In the genomic region with DNA sequence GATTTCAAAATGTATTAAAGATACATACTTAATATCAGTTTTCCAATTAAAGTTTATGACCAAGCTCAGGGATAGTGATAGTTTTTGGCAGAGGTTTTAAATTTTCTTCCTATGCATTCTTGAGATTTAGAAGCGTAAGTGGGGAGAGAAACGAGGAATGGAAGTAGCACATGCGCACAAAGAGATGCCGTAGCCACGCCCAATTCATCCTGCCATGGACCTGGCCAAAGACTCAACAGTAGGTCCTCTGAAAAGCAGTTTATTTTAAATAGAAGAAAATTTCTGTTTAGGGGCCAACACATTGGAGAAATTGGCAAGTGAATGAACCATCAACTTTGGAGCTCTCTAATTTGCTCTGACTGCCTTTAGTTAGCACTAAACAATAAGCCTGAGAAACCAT, we compare ENCODE assay signal across 26 mouse cellular contexts.
DNase-seq lines count a peak whose midpoint lies in the region; ATAC-seq and TF ChIP-seq lines count a peak whose summit lies in the region.
"Had no signal": no experiment of that assay in that cellular context is flagged by ENCODE, and none has a peak within 500 bp of the region (broad histone marks: within the 10 kb centered on the region; RNA-seq: fewer than 3 reads in every experiment).

No protein-coding gene starts in this region.

- no peak for TF ChIP-seq POLR2A in brain, embryonic 14.5 days (IDR thresholded peaks at IDR 0.05; ENCODE audit: borderline replicate concordance, extremely low read depth, insufficient read depth, insufficient read length, poor library complexity, severe bottlenecking)

- 79% methylated on average over 5 of the region's 5 CpGs for WGBS in forebrain, embryonic 13.5 days
- 93% methylated on average over 5 of the region's 5 CpGs for WGBS in forebrain, embryonic 10.5 days
- WGBS in forebrain, embryonic 15.5 days, result 70% methylated on average over 5 of the region's 5 CpGs
- WGBS in forebrain, embryonic 11.5 days, result 93% methylated on average over 5 of the region's 5 CpGs
- 47% methylated on average over 5 of the region's 5 CpGs for WGBS in forebrain, postnatal 0 days
- 95% methylated on average over 5 of the region's 5 CpGs for WGBS in kidney, embryonic 14.5 days

- H3K36me3 ChIP-seq in forebrain, embryonic 13.5 days (ENCODE audit: poor library complexity, severe bottlenecking), result no peaks in the 10 kb centered on the region
- H3K36me3 ChIP-seq in forebrain, embryonic 10.5 days (replicated peaks), result no peaks in the 10 kb centered on the region
- H3K36me3 ChIP-seq in forebrain, embryonic 15.5 days, result no peaks in the 10 kb centered on the region
- H3K36me3 ChIP-seq in forebrain, embryonic 11.5 days (ENCODE audit: control insufficient read depth, insufficient read depth, low read length), result no peaks in the 10 kb centered on the region
- no peaks in the 10 kb centered on the region for H3K36me3 ChIP-seq in forebrain, postnatal 0 days (ENCODE audit: insufficient read depth)
- no peaks in the 10 kb centered on the region for H3K36me3 ChIP-seq in kidney, embryonic 14.5 days (ENCODE audit: control insufficient read depth, insufficient read depth, low read length)
- H3K36me3 ChIP-seq: embryonic facial prominence, embryonic 13.5 days; embryonic facial prominence, embryonic 15.5 days; G1E had no signal

- peak; percentile 19; the same call in 1 of the 2 replicates for ATAC-seq in forebrain, embryonic 13.5 days
- peak; percentile 61 for ATAC-seq in forebrain, embryonic 15.5 days (replicated peaks)
- ATAC-seq in forebrain, embryonic 11.5 days (replicated peaks; ENCODE audit: low FRiP score), result no peak
- ATAC-seq in forebrain, postnatal 0 days, result no peak
- no peak for ATAC-seq in kidney, embryonic 14.5 days (ENCODE audit: low FRiP score, low TSS enrichment)
- ATAC-seq: activated CD4-positive, CD25-positive, alpha-beta regulatory T cell, adult 4 months; CD4-positive, CD25-positive, alpha-beta regulatory T cell, adult 4 months; Patski had no signal

- H3K4me2 ChIP-seq in forebrain, embryonic 13.5 days, result no peak overlapping the region
- H3K4me2 ChIP-seq in forebrain, embryonic 15.5 days (replicated peaks), result no peak overlapping the region
- H3K4me2 ChIP-seq in forebrain, embryonic 11.5 days (ENCODE audit: low read depth, low read length, severe bottlenecking), result no peak overlapping the region
- 0 out of 2 replicates have a peak overlapping the region, but pooled peaks have one; percentile 5 for H3K4me2 ChIP-seq in forebrain, postnatal 0 days (ENCODE audit: low read depth)
- no peak overlapping the region for H3K4me2 ChIP-seq in kidney, embryonic 14.5 days (replicated peaks; ENCODE audit: low read depth, low read length)
- H3K4me2 ChIP-seq: embryonic facial prominence, embryonic 13.5 days; embryonic facial prominence, embryonic 15.5 days had no signal

- no peak overlapping the region for H3K27ac ChIP-seq in forebrain, embryonic 13.5 days
- H3K27ac ChIP-seq in forebrain, embryonic 10.5 days, result no peak overlapping the region
- H3K27ac ChIP-seq in forebrain, embryonic 15.5 days (replicated peaks), result peak overlapping the region; percentile 43; the same call in 1 of the 2 replicates
- no peak overlapping the region for H3K27ac ChIP-seq in forebrain, embryonic 11.5 days (ENCODE audit: low read depth, low read length)
- H3K27ac ChIP-seq in forebrain, postnatal 0 days (ENCODE audit: low read depth, low read length), result peak overlapping the region; percentile 72
- no peak overlapping the region for H3K27ac ChIP-seq in kidney, embryonic 14.5 days (ENCODE audit: low read depth, low read length)
- H3K27ac ChIP-seq: embryonic facial prominence, embryonic 13.5 days; embryonic facial prominence, embryonic 15.5 days had no signal

- H3K9ac ChIP-seq in forebrain, embryonic 13.5 days, result no peak overlapping the region
- H3K9ac ChIP-seq in forebrain, embryonic 15.5 days (replicated peaks), result no peak overlapping the region
- no peak overlapping the region for H3K9ac ChIP-seq in forebrain, embryonic 11.5 days (ENCODE audit: low read length)
- H3K9ac ChIP-seq in forebrain, postnatal 0 days, result no peak overlapping the region
- no peak overlapping the region for H3K9ac ChIP-seq in kidney, embryonic 14.5 days (ENCODE audit: low read depth, low read length)
- H3K9ac ChIP-seq: embryonic facial prominence, embryonic 13.5 days; embryonic facial prominence, embryonic 15.5 days had no signal

- no peaks in the 10 kb centered on the region for H3K4me1 ChIP-seq in forebrain, embryonic 13.5 days
- no peaks in the 10 kb centered on the region for H3K4me1 ChIP-seq in forebrain, embryonic 10.5 days
- H3K4me1 ChIP-seq in forebrain, embryonic 15.5 days, result peaks cover 8% of the 10 kb centered on the region; the same call in 1 of the 2 replicates
- 0 out of 2 replicates have a peak, but pooled peaks cover 2% of the 10 kb centered on the region for H3K4me1 ChIP-seq in forebrain, embryonic 11.5 days (replicated peaks; ENCODE audit: control insufficient read depth, insufficient read depth, low read length)
- no peaks in the 10 kb centered on the region for H3K4me1 ChIP-seq in forebrain, postnatal 0 days (ENCODE audit: insufficient read depth)
- H3K4me1 ChIP-seq in kidney, embryonic 14.5 days (ENCODE audit: control insufficient read depth, insufficient read depth, low read length), result no peaks in the 10 kb centered on the region
- H3K4me1 ChIP-seq: embryonic facial prominence, embryonic 13.5 days; embryonic facial prominence, embryonic 15.5 days had no signal

- TF ChIP-seq CTCF in brain, embryonic 14.5 days (IDR thresholded peaks at IDR 0.05; ENCODE audit: borderline replicate concordance, extremely low read depth, insufficient read depth, insufficient read length), result no peak
- no peak for TF ChIP-seq CTCF in forebrain, postnatal 0 days (IDR thresholded peaks at IDR 0.05; ENCODE audit: low read depth)

- H3K27me3 ChIP-seq in forebrain, embryonic 13.5 days, result no peaks in the 10 kb centered on the region
- no peaks in the 10 kb centered on the region for H3K27me3 ChIP-seq in forebrain, embryonic 10.5 days (ENCODE audit: poor library complexity, severe bottlenecking)
- no peaks in the 10 kb centered on the region for H3K27me3 ChIP-seq in forebrain, embryonic 15.5 days
- H3K27me3 ChIP-seq in forebrain, embryonic 11.5 days (ENCODE audit: control insufficient read depth, insufficient read depth, low read length), result no peaks in the 10 kb centered on the region
- H3K27me3 ChIP-seq in forebrain, postnatal 0 days (ENCODE audit: insufficient read depth, low read length), result no peaks in the 10 kb centered on the region
- H3K27me3 ChIP-seq in kidney, embryonic 14.5 days (ENCODE audit: control insufficient read depth, insufficient read depth, low read length), result no peaks in the 10 kb centered on the region
- H3K27me3 ChIP-seq: CH12.LX; embryonic facial prominence, embryonic 13.5 days; embryonic facial prominence, embryonic 15.5 days; Patski had no signal

- no peak overlapping the region for H3K4me3 ChIP-seq in forebrain, embryonic 13.5 days
- no peak overlapping the region for H3K4me3 ChIP-seq in forebrain, embryonic 10.5 days
- no peak overlapping the region for H3K4me3 ChIP-seq in forebrain, embryonic 15.5 days
- no peak overlapping the region for H3K4me3 ChIP-seq in forebrain, embryonic 11.5 days (ENCODE audit: low read depth, low read length)
- H3K4me3 ChIP-seq in forebrain, postnatal 0 days (ENCODE audit: low read depth, low read length), result no peak overlapping the region
- no peak overlapping the region for H3K4me3 ChIP-seq in kidney, embryonic 14.5 days (ENCODE audit: low read length)
- H3K4me3 ChIP-seq: embryonic facial prominence, embryonic 13.5 days; embryonic facial prominence, embryonic 15.5 days; erythroblast, embryonic 14.5 days had no signal

- no peak for DNase-seq in forebrain, embryonic 10.5 days (ENCODE audit: extremely low spot score, low spot score)
- no peak for DNase-seq in forebrain, embryonic 11.5 days (ENCODE audit: low spot score)
- DNase-seq in brain, embryonic 14.5 days (ENCODE audit: low read depth), result peak; percentile 54
- DNase-seq in forebrain, postnatal 0 days, result peak; percentile 30
- DNase-seq: adrenal gland, adult 8-10 months; adrenal gland, postnatal 14 days; adrenal gland, postnatal 36 days; B cell, adult 2 months; cerebellum, adult 11 months; cerebellum, adult 18-20 months; cerebellum, adult 8-10 months; cerebellum, adult 9-11 months; cerebellum, postnatal 14 days; cerebellum, postnatal 36 days; embryo, embryonic 11 days had no signal

- H3K9me3 ChIP-seq in forebrain, embryonic 13.5 days (replicated peaks), result no peaks in the 10 kb centered on the region
- no peaks in the 10 kb centered on the region for H3K9me3 ChIP-seq in forebrain, embryonic 10.5 days
- H3K9me3 ChIP-seq in forebrain, embryonic 15.5 days, result no peaks in the 10 kb centered on the region
- no peaks in the 10 kb centered on the region for H3K9me3 ChIP-seq in forebrain, embryonic 11.5 days (ENCODE audit: control insufficient read depth, low read length)
- H3K9me3 ChIP-seq in forebrain, postnatal 0 days (ENCODE audit: low read length), result no peaks in the 10 kb centered on the region
- H3K9me3 ChIP-seq in kidney, embryonic 14.5 days (ENCODE audit: control insufficient read depth, low read length), result no peaks in the 10 kb centered on the region
- H3K9me3 ChIP-seq: embryonic facial prominence, embryonic 13.5 days; embryonic facial prominence, embryonic 15.5 days; G1E had no signal

Comparison
In these comparisons a context has a peak if more than half of its experiments do, and no peak if none do; other contexts are left out.
1. ATAC-seq: peak in forebrain, embryonic 13.5 days (single experiment) and forebrain, embryonic 15.5 days (single experiment); none in forebrain, embryonic 11.5 days (single experiment), forebrain, postnatal 0 days (single experiment) and kidney, embryonic 14.5 days (single experiment).
2. H3K27ac ChIP-seq: peak in forebrain, embryonic 15.5 days (single experiment) and forebrain, postnatal 0 days (single experiment); none in forebrain, embryonic 13.5 days (single experiment), forebrain, embryonic 10.5 days (single experiment), forebrain, embryonic 11.5 days (single experiment) and kidney, embryonic 14.5 days (single experiment).
3. DNase-seq: peak in brain, embryonic 14.5 days (single experiment) and forebrain, postnatal 0 days (single experiment); none in forebrain, embryonic 10.5 days (single experiment) and forebrain, embryonic 11.5 days (single experiment).